Mouse (Mus musculus) forebrain, postnatal 0 days (tissue): ENCODE data around the gene Gm20696. TPM values are rescaled to one million over a fixed set of nuclear protein-coding genes. Genes with fewer than 3 reads are reported as not detected.
A peak's percentile ranks its signal among the peaks of the same experiment; 100 is the strongest.

Source experiments
- ATAC-seq: fragments of 200-750 bp; cut with Nextera tagmentation; 2 replicates; pipeline ENCODE4 v1.8.0; 2017; ENCODE audit warnings: mild to moderate bottlenecking, moderate library complexity
- DNase-seq: peaks from one replicate; pipeline ENCODE4 v3.0.0-alpha.2; 2015
- H3K27ac ChIP-seq: fragments of 300-500 bp; sonication (generic); 2 replicates; pipeline ENCODE4 v1.5.1; 2014; ENCODE audit warnings: low read depth, mild to moderate bottlenecking, antibody characterized with exemption, low read length, moderate library complexity, mixed read lengths
- H3K27me3 ChIP-seq: fragments of 300-500 bp; sonication (generic); 2 replicates; pipeline ENCODE4 v1.6.1; 2014; ENCODE audit warnings: mild to moderate bottlenecking, low read length, mixed read lengths; ENCODE audit not compliant: insufficient read depth
- H3K36me3 ChIP-seq: fragments of 300-500 bp; sonication (generic); 2 replicates; pipeline ENCODE4 v1.6.1; 2014; ENCODE audit warnings: mild to moderate bottlenecking, moderate library complexity; ENCODE audit not compliant: insufficient read depth
- H3K4me1 ChIP-seq: fragments of 300-500 bp; sonication (generic); 2 replicates; pipeline ENCODE4 v1.6.1; 2014; ENCODE audit warnings: antibody characterized with exemption; ENCODE audit not compliant: insufficient read depth
- H3K4me2 ChIP-seq: fragments of 300-500 bp; sonication (generic); 2 replicates; pipeline ENCODE4 v1.6.1; 2014; ENCODE audit warnings: low read depth, mild to moderate bottlenecking, moderate library complexity
- H3K4me3 ChIP-seq: fragments of 300-500 bp; sonication (generic); 2 replicates; pipeline ENCODE4 v1.5.1; 2014; ENCODE audit warnings: low read depth, low read length, mixed read lengths
- H3K9ac ChIP-seq: fragments of 300-500 bp; sonication (generic); 2 replicates; pipeline ENCODE4 v1.6.1; 2014; ENCODE audit warnings: mild to moderate bottlenecking
- H3K9me3 ChIP-seq: fragments of 300-500 bp; sonication (generic); 2 replicates; pipeline ENCODE4 v1.6.1; 2016; ENCODE audit warnings: low read length
- CTCF ChIP-seq: sonication (generic); IDR thresholded peaks from 2 replicates; pipeline ENCODE4 v1.5.1; 2016; ENCODE audit warnings: antibody characterized with exemption, control low read depth, low read depth
- WGBS: fragments of 180-500 bp; shearing (Covaris S2); extraction: QIAGEN DNeasy Blood & Tissue Kit; methylation state at CpG from one replicate; pipeline ENCODE4 v1.1.7; 2014; 5-methylcytosine and 5-hydroxymethylcytosine counted together
- polyA plus RNA-seq: library from polyadenylated mRNA; unstranded; fragments of >200 nt; fragmentation: Nextera tagmentation; extraction: Ambion mirVana; gene quantifications from 2 replicates; pipeline ENCODE4 v1.2.1, GENCODE M21; 2015
- total RNA-seq: library from RNA; depleted of rRNA; stranded (reverse); fragments of >200 nt; gene quantifications from 2 replicates; pipeline ENCODE4 v1.2.3, GENCODE M21; 2014

The Gm20696 gene
- total and polyA plus RNA-seq, 2 experiments from 2014 or later = 2.2 to 2.6 TPM

DNA sequence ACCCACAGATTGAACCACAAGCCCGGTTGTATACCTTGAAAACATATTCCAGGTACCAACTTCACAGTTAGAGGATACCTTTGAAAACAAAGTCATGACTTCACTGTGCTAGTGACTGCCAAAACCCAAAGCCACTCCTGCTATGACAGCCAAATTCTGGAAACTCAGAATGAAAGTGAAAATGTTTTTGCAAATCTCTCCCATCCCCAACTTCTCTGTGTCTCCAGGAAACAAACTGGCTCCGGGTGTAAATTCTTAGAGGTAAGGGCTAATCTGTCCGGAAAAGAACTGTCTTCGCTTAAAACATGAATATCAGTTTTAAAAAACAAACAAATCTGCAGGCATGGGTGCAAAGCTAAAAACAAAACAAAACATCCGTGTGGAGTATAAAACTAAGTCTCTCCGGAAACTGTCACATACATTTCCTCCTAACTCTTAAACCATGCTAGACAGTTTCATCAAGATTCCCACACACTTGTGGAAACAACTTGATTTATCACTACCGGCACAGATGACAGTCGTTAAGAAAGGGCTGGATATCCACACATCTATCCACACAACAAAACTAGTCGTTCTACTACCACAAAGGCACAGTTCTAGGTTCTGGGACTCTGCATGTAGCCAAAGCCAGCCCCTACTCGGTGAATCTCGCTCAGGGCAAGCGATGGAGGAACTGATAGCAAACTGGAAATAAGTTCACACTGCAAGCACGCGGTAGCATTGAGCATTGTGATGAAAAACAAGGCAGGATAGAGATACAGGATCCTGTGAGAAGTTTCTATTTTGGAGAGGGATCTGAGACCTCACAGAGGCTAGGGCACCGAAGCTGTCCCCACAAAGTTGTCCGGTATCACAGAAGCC, 910 bp downstream of the Gm20696 start:
- Histone ChIP-seq H3K27ac (peak overlapping the region; percentile 69; the same call in 1 of the 2 replicates), H3K9me3 (no peaks in the 10 kb centered on the region)
- no peak for ATAC-seq

DNA sequence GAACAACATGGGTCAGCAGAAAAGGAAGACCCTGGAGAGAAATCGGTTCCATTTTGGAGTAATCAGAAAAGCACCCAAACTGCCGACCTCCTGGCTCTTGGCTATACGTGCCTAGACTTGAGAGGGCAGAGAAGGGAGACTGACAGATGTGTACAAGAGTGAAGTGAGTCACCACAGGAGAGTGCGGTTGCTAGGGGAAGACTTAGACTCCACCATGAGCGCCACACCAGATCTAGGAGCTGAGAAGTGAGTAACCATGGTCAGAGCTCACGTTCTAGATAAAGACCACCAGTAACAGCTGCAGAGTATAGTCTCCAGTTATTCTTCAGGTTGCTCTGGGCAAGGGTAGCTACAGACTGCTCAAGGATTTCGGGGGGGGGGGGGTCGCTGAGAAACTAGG, 3.4 kb downstream of the Gm20696 start:
- DNase-seq = no peak
- H3K4me2 ChIP-seq = no peak overlapping the region
- no peaks in the 10 kb centered on the region for H3K9me3 ChIP-seq
- H3K4me3 ChIP-seq = no peak overlapping the region
- H3K4me1 ChIP-seq = peaks cover 12% of the 10 kb centered on the region
- no peak for TF ChIP-seq CTCF
- H3K9ac ChIP-seq = no peak overlapping the region
- no peak overlapping the region for H3K27ac ChIP-seq
- no peak for ATAC-seq
- no peaks in the 10 kb centered on the region for H3K36me3 ChIP-seq
- WGBS = 83% methylated on average over 8 of the region's 8 CpGs
- no peaks in the 10 kb centered on the region for H3K27me3 ChIP-seq

More for the DNA sequence above, 910 bp downstream of the Gm20696 start:
- peak overlapping the region; percentile 96 for H3K4me2 ChIP-seq
- peaks cover 34% of the 10 kb centered on the region for H3K4me1 ChIP-seq
- H3K36me3 ChIP-seq = no peaks in the 10 kb centered on the region
- 27% methylated on average over 16 of the region's 16 CpGs for WGBS
- TF ChIP-seq CTCF = no peak
- peak overlapping the region; percentile 67 for H3K4me3 ChIP-seq
- peak overlapping the region; percentile 77 for H3K9ac ChIP-seq
- no peaks in the 10 kb centered on the region for H3K27me3 ChIP-seq
- no peak for DNase-seq

DNA sequence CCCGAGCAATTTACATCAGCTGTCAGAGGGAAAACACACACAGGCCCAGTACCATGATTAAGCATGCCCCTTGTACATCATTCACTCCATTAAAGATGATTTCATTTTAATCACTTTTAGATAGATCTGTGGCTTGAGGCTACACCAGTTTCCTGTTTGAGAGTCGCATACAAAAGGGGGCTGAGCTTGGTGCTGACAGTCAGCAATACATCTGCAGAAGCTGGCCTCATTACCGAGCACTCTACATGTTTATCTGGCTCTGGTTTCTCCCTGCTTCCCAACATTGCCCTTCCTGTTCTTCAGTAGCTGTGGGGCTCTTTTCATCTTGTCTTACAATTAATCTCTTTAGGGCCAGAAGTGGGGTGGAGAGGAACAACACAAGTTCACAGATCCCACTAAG, 6.2 kb downstream of the Gm20696 start:
- H3K36me3 ChIP-seq = no peaks in the 10 kb centered on the region
- 45% methylated on average over 3 of the region's 3 CpGs for WGBS
- no peak overlapping the region for H3K4me3 ChIP-seq
- no peaks in the 10 kb centered on the region for H3K9me3 ChIP-seq
- H3K9ac ChIP-seq = no peak overlapping the region
- no peak; the same call in 1 of the 2 replicates for ATAC-seq
- H3K4me2 ChIP-seq = no peak overlapping the region
- no peak overlapping the region for H3K27ac ChIP-seq
- DNase-seq = no peak
- no peaks in the 10 kb centered on the region; the same call in 1 of the 2 replicates for H3K4me1 ChIP-seq
- H3K27me3 ChIP-seq = no peaks in the 10 kb centered on the region
- TF ChIP-seq CTCF = no peak

DNA sequence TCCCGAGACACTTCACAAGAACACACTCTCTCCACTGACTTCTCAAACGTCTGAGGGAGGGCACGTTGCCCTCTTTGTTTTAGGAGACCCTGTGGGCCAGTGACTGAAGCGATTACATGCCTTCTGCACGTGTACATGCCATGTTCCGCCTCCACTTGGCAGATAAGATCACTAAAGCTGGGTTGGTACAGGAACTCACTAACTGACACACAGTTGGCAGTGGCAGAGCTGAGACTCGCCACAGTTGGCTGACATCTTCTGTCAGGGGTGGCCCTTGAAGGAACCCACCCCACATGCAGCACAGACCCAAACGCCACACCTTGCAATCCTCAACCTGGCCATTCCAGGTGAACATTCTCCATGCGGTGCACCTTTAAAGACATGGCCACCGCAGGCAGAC, 8.0 kb downstream of the Gm20696 start:
- Histone ChIP-seq H3K27ac (no peak overlapping the region), H3K4me3 (no peak overlapping the region), H3K27me3 (no peaks in the 10 kb centered on the region), H3K9ac (no peak overlapping the region), H3K36me3 (no peaks in the 10 kb centered on the region), H3K4me2 (no peak overlapping the region), H3K9me3 (no peaks in the 10 kb centered on the region), H3K4me1 (no peaks in the 10 kb centered on the region)
- no peak for DNase-seq
- ATAC-seq = peak; percentile 43; the same call in 1 of the 2 replicates
- TF ChIP-seq CTCF = no peak
- WGBS = 72% methylated on average over 10 of the region's 10 CpGs

DNA sequence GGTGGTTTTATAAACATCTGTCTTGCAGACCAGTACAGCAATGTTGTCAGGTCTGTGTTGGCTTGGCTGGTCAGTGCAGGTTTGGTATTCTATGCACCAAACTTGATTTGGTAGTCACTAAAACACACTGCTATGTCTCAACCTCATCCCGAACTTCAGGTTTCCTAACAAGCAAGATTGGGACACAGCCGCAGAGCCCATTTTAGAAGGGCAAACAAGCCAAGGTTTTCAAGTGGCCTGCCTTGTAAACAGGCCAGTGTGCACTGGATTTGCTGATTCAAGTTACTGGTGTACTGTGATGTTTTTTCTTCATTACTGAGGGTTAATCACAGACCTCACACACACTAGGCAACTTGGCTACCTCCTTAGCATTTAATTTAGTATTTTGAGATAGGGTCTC, 10.5 kb downstream of the Gm20696 start:
- no peak for TF ChIP-seq CTCF
- no peak overlapping the region for H3K27ac ChIP-seq
- 95% methylated on average over 2 of the region's 2 CpGs for WGBS

DNA sequence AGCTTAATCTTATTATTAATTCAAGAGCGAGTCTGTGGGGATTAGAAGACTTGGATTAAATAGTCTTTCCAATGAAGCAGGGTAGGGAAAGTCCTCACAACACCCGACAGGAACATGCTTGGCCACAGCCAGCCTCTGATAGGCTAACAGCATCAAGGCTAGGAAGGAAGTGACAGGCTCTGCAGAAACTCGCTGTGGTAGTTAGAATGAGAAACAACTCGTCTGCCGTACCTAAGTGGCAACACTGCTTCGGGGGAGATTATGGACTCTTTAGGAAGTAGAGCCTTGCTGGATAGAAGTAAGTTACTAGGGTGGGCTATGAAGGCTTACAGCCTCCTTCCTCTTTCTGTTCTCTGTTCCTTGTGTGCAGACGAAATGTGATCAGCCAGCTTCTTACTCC, 11.1 kb downstream of the Gm20696 start:
- no peak for TF ChIP-seq CTCF
- H3K4me3 ChIP-seq = no peak overlapping the region
- H3K4me1 ChIP-seq = no peaks in the 10 kb centered on the region
- ATAC-seq (no peak), DNase-seq (no peak)
- no peak overlapping the region for H3K4me2 ChIP-seq
- H3K27me3 ChIP-seq = no peaks in the 10 kb centered on the region
- no peaks in the 10 kb centered on the region for H3K9me3 ChIP-seq
- WGBS = 50% methylated on average over 7 of the region's 7 CpGs
- peaks cover 2% of the 10 kb centered on the region; the same call in 1 of the 2 replicates for H3K36me3 ChIP-seq
- no peak overlapping the region for H3K9ac ChIP-seq
- H3K27ac ChIP-seq = no peak overlapping the region

More for the DNA sequence above, 10.5 kb downstream of the Gm20696 start:
- Histone ChIP-seq H3K36me3 (no peaks in the 10 kb centered on the region), H3K27me3 (no peaks in the 10 kb centered on the region), H3K4me3 (no peak overlapping the region), H3K9ac (no peak overlapping the region), H3K4me1 (no peaks in the 10 kb centered on the region), H3K9me3 (no peaks in the 10 kb centered on the region), H3K4me2 (no peak overlapping the region)
- ATAC-seq (no peak), DNase-seq (no peak)

DNA sequence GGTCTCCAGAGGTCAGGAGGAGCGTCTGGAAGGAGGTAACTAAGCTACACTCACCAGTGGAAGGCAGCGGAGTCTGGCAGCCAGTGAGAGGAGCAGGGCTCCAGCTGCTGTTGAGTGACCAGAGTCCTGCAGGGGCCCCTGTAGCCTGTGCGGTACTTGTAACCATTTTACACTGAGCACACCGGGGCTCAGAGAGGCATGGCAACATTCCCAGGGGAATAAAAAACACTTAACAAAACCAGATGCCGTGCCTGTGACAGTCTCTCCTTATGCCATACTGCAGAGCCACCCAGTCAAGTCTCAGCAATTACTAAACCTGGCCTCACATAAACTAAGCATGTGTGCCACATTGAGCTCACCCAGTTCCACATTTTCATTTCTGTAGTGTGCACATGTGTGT, 12.3 kb downstream of the Gm20696 start:
- Histone ChIP-seq H3K9me3 (no peaks in the 10 kb centered on the region), H3K9ac (no peak overlapping the region; the same call in 1 of the 2 replicates), H3K27me3 (no peaks in the 10 kb centered on the region), H3K36me3 (peaks cover 10% of the 10 kb centered on the region; the same call in 1 of the 2 replicates), H3K4me3 (no peak overlapping the region), H3K4me1 (no peaks in the 10 kb centered on the region), H3K27ac (no peak overlapping the region), H3K4me2 (no peak overlapping the region)
- DNase-seq (no peak), ATAC-seq (no peak)
- 47% methylated on average over 5 of the region's 5 CpGs for WGBS
- TF ChIP-seq CTCF = no peak
